Mouse (Mus musculus): ENCODE measurements around the gene Ddx58.

Gene Ddx58

GRCm38 (mm10) chr4:40181681-40182080, 57.9 kb downstream of the Ddx58 start:
- DNase-seq (ENCODE audit: low spot score): no peak

GRCm38 (mm10) chr4:40180046-40180445, 59.6 kb downstream of the Ddx58 start:
- no peak for DNase-seq (ENCODE audit: low spot score)

GRCm38 (mm10) chr4:40178584-40178983, 61.0 kb downstream of the Ddx58 start:
- no peak for DNase-seq (ENCODE audit: low spot score)

DNA sequence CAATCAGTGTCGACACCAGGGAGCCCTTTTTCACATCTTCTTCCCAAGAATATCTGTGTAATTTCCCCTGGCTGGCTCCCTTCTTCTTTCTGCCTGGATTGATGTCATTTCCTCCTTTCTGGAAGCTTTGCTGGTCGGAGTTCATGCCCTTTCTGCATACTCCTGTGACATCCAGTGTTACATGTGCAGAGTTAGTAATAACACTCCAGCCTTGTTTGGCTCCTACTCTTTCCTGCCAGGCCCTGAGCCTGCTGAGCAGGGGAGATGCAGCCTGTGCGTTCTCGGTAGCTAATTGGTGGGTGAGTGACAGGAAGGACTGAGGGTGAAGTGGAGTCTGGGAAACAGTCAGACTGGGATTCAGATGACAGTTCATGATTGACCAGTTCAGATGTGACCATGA, 65.3 kb downstream of the Ddx58 start:
- no peak for DNase-seq (ENCODE audit: low spot score)

DNA sequence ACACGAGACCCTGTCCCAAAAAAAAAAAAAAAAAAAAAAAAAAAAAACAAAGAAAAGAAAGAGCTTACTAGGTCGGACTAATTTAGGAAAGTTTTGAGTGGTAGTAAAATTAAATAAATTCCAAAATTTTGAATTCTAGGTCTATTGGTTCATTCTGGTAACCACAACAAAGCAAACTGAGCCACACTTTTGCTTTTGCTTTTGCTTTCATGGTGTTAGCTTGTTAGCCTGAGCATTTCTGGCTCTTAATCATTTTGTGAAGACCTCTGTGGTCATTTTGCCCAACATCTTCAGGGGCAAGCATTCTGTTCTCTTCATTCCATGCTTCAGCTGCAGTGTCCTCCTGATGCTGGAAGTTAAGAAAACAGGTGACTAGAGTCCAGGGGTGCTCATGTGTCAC, 67.3 kb downstream of the Ddx58 start:
- no peak for DNase-seq (ENCODE audit: low spot score)

GRCm38 (mm10) chr4:40171477-40171876, 68.2 kb downstream of the Ddx58 start:
- no peak for DNase-seq (ENCODE audit: low spot score)

DNA sequence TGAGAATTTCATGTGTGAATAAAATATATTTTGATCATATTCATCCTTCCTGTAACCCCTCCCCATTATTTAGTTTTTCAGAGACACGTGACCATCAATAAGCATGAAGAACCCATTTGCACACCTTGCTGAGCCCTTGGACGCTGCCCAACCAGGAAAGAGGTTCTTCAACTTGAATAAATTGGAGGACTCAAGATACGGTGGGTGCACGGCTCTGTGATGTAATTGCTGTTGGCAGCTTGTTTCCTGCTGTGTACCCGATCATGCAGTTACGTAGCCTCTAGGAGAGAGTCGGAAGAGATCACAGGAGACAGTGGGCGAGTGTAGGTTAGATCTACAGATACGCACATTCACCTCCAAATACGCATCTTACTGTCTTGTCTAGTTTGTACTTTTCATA, 76.0 kb downstream of the Ddx58 start:
- no peak for DNase-seq (ENCODE audit: low spot score)

DNA sequence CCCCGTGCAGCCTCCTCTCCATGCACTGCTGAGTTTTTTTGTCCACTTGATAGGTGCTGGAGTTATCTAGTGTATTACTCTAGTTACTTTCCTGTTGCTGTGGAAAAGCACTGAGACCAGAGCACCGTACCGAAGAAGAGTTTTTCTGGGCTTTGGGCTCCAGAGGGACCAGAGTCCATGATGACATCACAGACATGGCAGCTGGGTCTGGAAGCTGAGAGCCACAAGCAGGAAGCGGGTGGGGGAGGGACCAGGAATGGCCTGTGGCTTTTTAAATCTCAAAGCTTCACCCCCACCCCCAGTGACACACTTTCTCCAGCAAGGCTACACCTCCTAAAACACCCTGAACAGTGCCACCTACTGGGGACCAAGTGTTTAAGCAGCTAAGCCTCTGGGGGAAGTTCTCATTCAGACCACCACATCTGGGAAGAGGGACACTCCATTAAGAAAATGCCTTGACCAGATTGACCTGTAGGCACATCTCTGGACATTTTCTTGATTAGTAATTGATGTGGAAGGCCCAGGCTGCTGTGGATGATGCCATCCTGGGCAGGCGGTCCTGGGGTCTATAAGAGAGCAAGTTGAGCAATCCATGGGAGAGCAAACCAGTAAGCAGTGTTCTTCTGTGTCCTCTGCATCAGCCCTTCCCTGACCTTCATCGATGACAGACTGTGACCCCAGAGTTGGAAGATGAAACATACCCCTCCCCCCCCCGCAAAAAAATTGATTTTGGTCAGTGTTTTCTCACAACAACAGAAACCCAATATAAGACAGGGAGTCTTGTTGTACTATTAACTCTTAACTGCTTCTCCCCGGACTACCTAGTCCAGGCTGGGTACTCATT, 78.8 kb downstream of the Ddx58 start:
- DNase-seq (ENCODE audit: low spot score): no peak

- no peak for DNase-seq (ENCODE audit: low spot score)
These were observed 81.4 kb downstream of the Ddx58 start for GRCm38 (mm10) chr4:40158224-40158540.

- no peak for DNase-seq (ENCODE audit: low spot score)
These were observed 82.0 kb downstream of the Ddx58 start for GRCm38 (mm10) chr4:40157500-40158223.

- DNase-seq (ENCODE audit: low spot score): no peak
These were observed 82.8 kb downstream of the Ddx58 start for GRCm38 (mm10) chr4:40156582-40157499.

DNA sequence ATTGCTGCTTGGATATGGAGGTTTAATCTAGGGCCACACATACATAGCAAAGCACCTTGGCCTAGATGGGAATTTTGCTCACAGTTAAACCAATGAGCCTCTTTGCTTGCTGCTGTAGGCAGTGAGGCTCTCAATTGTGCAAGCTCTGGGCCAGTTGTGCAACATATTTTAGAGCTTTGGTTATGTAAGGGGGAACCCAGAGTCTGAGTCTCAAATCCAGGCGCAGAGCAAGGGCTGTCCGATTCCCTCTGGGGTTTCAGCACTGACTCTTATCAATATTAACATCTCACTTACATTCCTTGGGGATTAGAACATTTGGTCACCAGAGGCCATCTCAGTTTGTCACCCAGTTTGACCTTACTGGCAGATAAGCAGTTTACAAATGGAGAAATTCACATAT, 83.5 kb downstream of the Ddx58 start:
- no peak for DNase-seq (ENCODE audit: low spot score)

- DNase-seq (ENCODE audit: low spot score): no peak
These were observed 84.1 kb downstream of the Ddx58 start for GRCm38 (mm10) chr4:40155467-40155999.

GRCm38 (mm10) chr4:40154751-40155150, 84.9 kb downstream of the Ddx58 start:
- DNase-seq (ENCODE audit: low spot score): no peak
